Mouse (Mus musculus) kidney, postnatal 25 days (tissue): ENCODE measurements around the gene Gpr142.
A peak's percentile ranks its signal among the peaks of the same experiment; 100 is the strongest.

ENCODE experiments used
- DNase-seq, 2 experiments: peaks; one replicate each; pipeline ENCODE4 v3.0.0; 2021; ENCODE audit warnings: mixed read lengths in 2 of 2

Gene Gpr142

DNA sequence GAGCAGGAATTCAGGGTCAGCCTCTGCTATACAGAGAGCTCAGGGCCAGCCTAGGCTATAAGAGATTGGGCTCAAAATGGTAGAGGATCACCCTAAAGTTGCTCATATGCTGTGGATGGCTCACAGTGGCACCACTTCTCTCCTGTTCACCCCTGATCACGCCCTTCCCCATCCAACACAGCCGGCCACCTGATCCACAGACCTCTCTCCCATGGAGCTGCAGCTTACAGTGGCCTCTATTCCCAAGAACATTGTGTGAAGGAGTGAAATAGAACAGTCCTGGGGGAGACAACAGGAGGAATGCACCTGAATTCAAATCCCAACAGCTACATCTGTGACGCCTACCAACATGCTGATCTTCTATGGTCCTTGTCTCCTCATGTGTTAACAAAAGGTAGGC, at the start of gene Gpr142:
TSS of gene Gpr142 (plus strand) at position 301 of the 400 bp plus-strand sequence.
- no peak for DNase-seq

GRCm38 (mm10) chr11:114764820-114765818, 33.6 kb upstream of the Gpr142 start, which contains the start of gene Kif19a:
TSS of gene Kif19a (plus strand) at chr11:114765388.
- DNase-seq: peak; percentile 68 to 80

GRCm38 (mm10) chr11:114769911-114770310, 28.8 kb upstream of the Gpr142 start:
- no peak for DNase-seq

DNA sequence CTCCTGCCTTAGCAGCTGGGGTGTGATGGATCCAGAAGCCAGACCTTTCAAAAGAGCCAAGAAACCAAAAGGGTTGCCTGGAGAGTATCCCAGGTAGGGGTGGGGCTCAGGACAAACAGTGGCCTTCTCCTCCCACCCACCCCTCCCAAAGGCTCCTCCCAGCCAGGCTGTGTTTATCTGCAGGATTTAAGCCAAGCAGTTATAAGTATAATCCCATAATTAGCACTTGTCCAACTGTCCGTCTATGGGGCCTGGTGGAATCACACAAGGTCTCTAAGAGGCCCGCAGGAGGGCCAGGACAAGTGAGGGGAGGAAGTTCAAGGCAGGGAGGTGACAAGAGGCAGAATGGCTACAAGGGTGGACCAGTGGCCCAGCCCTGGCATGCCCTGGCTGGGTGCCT, 26.8 kb upstream of the Gpr142 start:
- no peak for DNase-seq

DNA sequence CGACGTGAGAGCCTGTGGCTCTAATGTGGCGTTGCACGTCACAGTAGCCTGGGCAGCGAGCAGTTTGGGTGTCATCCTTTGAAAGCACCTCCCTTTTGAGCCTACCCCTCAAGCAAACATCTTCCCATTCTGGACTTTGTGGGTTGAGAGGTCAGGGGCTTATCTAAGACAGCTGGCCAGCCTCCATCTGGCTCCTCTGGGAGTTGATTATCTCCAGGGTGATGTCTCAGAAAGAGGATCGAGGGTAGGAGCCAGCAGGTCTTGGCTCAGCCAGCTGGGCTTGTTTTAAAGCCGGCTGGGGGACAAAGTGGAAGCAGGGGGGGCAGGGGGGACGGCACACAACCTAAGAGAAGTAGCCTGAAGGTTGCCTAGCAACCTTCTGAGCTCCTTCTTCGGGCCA, 18.6 kb upstream of the Gpr142 start:
- DNase-seq: peak; percentile 53 to 65

DNA sequence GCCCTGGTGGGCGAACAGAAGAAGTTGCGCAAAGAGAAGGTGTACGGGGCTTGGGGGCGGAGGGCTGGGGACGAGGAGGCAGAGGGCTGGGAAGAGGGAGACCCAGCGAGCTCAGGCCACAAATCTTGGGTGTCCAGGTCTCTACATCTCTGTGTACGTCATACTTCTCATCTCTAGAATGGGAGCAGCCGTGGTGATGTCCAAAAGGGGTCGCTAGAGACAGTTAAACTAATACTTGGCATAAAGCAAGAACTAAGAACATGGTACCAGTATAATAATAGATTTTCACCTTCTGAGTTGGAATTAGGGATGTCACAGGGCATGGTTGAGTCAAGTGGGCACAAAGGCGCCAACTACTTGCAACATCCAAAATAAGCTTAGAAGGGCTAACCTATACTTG, 12.8 kb upstream of the Gpr142 start:
- no peak for DNase-seq

DNA sequence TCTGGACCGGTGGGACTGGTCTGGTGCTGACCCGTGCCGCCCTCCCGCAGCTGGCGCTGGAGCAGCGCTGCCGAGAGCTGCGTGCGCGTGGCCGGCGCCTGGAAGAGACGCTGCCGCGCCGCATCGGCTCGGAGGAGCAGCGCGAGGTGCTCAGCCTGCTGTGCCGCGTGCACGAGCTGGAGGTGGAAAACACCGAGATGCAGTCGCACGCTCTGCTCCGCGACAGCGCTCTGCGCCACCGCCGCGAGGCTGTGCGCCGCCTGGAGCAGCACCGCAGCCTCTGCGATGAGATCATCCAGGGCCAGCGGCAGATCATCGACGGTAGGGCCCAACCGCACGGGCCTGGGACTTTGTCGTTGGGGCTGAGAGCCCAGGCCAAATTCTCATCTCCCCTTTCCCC, 12.4 kb upstream of the Gpr142 start:
- DNase-seq: no peak

GRCm38 (mm10) chr11:114787611-114788010, 11.1 kb upstream of the Gpr142 start:
- DNase-seq: no peak

DNA sequence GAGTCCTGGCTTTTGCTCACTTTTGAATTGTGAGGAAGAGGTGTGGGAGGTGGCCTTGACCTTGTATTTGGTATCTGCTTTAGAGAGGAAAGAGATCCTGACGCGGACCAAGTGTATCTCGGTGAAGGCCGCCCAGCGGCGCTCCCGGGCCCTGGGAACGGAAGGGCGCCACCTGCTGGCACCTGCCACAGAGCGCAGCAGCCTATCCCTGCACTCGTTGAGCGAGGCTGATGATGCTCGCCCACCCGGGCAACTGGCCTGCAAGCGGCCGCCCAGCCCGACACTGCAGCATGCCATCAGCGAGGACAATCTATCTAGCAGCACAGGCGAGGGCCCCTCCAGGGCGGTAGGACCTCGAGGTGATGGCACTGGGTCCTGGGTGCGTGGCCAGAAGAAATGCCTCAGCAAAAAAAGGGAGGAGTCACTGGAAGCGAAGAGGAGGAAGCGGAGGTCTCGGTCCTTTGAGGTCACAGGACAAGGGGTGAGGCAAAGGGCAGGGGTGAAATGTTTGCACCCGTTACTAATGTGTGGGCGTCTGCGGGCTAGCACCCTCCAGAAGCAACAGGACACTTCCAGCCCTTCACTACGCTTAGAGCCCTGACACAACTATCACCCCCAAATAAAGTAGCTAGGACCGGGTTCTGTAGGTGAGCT, 9.5 kb upstream of the Gpr142 start:
- peak; percentile 80 to 82 for DNase-seq

GRCm38 (mm10) chr11:114789716-114790115, 9.0 kb upstream of the Gpr142 start:
- DNase-seq: no peak

- DNase-seq: no peak
These were observed 8.6 kb upstream of the Gpr142 start for GRCm38 (mm10) chr11:114790171-114790570.

DNA sequence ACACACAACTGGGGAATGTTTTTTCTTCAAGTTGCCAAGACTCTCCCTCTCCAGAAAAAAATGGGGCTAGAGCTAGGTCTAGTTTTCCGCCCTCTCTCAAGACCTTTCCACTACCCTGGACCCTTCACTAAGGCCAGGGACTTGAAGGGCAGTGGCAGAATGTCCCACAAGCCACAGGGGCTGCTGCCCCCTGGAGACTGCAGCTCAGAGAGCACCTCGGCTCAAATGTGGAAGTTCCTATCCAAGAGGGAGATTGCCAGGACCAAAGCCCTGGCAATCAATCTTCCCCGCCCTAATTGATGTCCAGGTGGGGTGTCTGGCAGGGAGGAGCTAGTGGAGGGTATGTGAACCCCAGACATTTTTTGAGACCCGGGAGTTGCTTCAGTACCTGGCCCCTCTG, 7.9 kb upstream of the Gpr142 start:
- DNase-seq: no peak

DNA sequence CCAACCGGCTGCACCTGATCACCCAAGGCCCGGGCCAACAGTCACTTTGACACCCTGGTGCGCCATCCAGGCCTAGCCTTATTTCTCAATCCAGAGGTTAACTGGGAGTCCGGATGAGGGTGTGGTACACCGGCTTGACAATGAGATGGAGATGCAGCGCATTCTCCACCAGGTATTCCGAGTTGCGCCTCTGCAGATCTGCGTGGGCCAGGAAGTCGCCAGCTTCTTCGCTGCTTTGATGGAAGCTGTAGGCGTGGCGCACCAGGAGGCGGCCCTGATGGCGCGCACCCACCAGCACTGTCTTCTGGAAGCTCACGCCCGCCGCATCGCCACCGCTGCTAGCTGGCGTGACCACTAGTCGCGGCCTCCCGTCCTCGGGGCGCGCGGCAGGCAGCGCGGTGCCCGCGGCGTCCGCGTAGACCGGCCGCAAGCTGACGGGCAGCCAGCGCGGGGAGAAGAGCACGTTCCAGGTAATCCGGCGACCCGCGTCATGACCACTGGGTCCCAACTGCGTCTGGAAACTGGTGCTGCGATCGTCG, 7.3 kb upstream of the Gpr142 start:
- DNase-seq: no peak

GRCm38 (mm10) chr11:114791891-114792411, 6.8 kb upstream of the Gpr142 start:
- no peak for DNase-seq

DNA sequence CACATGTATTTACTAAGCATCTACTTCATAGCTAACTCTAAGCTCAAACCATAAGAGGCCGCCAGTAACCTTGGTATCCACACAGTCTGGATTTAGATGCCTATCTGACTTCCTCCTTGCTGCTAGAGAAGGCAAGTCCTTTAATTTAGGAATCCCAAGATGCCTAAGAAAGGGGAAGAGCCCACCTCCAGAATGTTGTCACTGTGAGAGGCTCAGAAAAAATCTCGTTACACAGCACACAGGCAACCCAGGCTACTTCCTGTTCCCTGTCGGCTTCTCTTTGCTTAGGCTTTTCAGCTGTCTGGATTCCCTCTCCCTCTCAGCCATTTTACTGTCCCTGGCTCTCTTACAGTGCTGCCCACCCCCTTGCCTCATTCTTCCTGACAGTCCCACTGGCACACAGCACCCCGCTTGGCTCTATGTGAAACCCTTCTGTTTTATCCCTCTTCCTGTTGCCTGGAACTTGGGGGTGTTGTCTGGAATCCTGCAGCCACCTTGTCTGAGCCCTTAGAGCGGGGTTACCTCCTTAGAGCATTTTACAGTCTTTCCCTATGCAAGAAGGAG, 5.7 kb upstream of the Gpr142 start:
- no peak for DNase-seq

DNA sequence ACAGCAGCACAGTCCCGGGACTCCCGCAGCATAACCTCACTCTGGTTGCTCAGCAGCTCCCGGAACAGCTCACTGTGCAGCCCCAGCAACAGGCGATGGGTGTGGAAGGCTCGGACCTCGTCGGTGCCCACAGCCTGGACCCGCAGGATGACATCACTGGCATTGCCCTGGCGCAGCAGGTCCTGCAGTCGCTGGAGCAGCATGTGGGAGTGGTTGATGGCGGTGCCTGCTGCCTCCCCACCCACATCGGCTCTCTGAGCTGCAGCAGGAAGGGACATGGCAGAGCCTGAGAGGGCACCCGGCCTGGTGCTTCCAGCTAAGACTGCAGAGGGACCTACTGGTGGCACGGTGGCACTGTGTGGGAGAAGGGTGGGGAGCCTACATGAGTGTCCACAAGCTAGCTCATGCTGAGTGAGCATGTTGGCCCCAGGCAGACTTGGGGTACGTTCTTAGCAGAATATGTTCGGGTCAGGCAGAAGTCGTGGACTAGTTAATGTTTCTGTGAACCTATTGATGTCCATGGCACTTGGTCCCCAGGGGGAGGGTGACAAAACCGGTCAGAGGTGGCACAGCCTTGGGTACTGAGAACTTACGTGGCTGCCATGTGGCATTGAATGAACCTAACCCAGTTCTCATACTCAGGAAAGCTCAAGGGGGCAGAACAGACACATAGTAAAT, 4.7 kb upstream of the Gpr142 start:
- DNase-seq: no peak

DNA sequence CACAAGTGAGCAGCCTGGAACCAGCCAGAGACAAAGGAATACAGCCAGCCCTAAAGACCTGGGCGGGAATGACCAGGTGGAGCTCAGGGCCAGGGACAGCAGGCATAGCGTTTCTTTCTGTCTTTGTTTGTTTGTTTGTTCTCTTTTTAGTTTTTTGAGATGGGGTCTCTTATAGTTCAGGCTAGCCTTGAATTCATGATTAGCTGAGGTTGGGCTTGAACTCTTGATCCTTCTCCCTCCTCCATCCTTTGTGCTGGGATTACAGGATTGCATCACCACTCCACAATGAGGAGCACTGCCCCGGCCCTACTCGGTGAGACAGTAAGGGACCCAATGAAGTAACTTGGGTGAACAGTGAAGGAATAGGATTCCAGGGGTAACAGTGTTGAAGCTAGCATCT, 4.0 kb upstream of the Gpr142 start:
- DNase-seq: no peak

- peak; percentile 49 to 52 for DNase-seq
These were observed 3.4 kb upstream of the Gpr142 start for GRCm38 (mm10) chr11:114795231-114795746.

DNA sequence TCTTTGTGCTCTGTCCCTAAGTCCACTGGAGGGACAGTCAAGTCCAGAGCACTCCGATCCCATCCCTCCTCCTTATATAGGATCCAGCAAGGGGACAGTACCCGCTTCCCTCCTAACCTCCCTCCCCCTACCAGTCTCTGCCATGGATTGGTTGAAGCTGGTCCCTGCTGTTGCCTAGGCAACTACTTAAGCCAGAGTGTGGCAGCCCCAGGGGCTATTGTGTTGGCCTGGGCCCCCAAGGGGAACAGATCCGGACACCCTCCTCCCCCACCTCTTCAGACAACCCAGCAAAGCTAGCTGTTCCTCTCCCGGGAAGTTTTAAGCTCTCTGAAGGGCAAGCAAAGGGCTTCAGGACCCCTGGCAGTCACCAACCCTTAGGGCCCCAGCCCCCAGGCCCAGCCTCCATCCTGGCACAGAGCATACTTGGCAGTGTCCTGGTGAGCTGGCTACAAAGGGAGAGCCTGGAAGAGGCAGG, 2.8 kb upstream of the Gpr142 start, which contains the start of gene Btbd17:
TSS of gene Btbd17 (minus strand) at position 98 of the 475 bp plus-strand sequence.
- no peak for DNase-seq

- DNase-seq: no peak
These were observed 1.5 kb upstream of the Gpr142 start for GRCm38 (mm10) chr11:114797176-114797575.

DNA sequence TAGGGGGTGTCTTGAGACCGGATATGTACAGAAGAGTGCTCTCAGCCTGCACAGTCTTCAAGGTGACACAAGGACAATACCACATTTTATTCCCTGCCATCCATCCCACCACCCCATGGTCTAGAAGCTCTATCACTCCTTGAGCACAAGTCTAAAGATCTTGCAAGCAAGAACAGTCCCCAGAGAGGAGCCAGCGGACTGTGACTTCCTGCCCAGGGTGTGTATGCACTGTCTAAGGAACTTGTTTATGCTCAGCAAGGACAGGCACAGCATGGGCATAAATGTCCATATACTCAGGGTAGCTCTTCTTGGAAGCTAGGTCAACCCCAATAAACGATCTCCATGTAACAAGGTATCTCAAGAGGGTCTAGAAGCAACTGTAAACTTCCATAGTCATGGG, 743 bp upstream of the Gpr142 start:
- no peak for DNase-seq

GRCm38 (mm10) chr11:114801906-114802305, 3.2 kb downstream of the Gpr142 start:
- no peak for DNase-seq
